Mouse (Mus musculus) testis, postnatal 14 days (tissue): ENCODE results near the gene Zmynd11.

Experiments
- DNase-seq: peaks from one replicate; pipeline ENCODE4 v3.0.0; 2021; ENCODE audit warnings: low spot score

The Zmynd11 gene

DNA sequence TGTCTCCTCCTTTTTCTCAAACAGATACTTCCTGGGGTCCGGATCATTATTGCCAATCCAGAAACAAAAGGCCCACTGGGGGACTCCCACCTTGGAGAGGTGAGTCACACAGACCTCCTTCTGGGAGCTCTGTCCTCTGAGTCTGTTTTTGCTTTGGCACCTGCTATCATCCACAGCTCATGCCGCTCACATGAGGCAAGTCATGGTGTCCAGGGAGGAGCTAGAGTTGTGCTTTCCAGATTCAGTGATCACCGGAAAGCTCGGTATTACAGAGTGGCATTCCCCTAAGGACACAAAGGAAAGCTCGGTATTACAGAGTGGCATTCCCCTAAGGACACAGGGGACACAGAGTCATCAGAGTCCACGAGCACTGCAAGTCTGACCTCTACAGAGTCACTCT, 108.5 kb downstream of the Zmynd11 start:
- DNase-seq, result no peak

DNA sequence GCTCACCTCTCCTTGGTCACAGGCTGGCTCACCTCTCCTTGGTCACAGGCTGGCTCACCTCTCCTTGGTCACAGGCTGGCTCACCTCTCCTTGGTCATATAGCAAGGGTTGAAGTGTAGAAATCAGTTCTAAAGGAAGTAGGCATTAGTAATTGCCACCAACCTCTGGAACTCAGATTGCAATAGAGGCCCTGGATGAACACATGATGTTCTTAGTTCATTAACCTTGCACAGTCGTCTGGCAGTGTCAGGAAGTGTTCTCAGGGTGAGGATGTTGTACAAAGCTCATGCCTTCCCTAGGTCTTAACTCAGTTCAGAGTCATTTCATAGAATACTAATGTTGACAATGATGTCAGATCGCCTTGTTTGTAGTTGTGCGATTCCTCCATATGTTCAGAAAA, 112.1 kb downstream of the Zmynd11 start:
- DNase-seq, result no peak

DNA sequence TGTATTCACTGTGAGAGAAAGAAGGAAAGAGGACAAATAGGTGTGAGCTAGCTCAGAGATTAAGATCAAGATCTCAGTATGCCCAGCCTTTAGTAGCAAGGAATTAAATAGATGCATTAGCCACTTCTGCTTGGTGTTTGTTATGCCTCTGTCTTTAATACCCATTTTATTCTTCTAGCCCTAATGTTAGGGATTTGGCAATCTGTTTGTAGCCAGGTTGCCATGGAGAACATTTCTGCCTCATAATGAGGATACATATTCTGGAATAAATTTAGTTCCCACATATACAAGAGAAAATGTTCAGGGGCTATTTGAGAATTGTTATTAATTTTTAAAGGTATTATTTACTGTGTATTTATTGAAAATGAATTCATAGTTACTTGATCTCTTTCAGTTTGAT, 114.5 kb downstream of the Zmynd11 start:
- DNase-seq, result no peak

DNA sequence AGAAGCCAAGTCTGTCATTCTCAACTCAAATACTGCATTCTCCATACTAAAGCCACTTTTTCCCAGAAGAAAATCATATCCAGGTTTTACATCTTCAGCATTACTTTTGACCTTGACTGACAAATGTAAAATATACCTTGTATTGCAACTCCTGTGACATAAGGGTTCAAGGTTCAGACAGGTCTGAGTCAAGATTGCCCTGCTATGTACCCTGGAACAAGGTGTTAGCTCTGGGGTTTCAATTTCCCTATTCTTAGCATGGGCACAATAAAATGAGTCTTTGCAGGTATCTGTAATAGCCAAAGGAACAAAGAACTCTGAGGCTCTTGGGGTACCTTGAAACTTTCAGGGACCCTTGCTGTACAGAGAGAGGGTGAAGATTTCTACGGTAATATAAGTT, 115.2 kb downstream of the Zmynd11 start:
- no peak for DNase-seq

DNA sequence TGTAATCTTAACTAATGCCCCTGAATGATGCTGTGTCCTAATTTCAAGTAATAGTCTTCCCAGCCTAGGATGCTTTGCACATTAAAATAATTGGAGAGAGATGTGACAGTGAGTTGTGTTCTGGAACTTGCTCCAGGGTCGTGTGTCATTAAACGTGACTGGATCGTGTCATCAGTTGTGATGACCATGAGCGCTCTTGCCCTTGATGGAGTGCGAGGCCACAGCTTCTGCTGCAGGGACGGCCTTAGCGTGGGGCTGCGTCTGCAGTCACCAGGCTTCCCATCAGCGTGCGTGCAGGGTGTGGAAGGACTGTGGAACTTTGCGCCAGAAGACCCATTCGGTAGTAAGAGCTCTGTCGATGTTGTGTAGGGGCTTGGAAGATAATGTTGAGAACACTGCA, 116.4 kb downstream of the Zmynd11 start:
- no peak for DNase-seq

DNA sequence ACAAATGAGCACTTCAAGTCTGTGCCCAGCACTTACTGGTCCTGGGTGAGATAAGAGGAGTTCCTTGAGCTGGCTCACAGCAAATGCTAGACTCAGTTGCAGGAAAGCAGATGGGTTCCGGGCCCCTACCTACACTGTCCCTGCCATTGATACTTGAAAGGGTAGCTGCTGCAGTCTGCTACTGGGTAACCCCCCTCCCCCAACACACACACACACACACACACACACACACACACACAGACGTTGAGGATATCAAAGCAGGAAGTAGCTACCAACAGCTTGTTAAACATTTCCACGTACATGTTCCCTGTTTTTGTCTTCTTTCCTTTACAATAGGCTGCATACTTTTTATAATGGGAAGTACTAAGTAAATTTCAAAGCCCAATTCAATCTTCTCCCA, 127.2 kb downstream of the Zmynd11 start:
- no peak for DNase-seq

DNA sequence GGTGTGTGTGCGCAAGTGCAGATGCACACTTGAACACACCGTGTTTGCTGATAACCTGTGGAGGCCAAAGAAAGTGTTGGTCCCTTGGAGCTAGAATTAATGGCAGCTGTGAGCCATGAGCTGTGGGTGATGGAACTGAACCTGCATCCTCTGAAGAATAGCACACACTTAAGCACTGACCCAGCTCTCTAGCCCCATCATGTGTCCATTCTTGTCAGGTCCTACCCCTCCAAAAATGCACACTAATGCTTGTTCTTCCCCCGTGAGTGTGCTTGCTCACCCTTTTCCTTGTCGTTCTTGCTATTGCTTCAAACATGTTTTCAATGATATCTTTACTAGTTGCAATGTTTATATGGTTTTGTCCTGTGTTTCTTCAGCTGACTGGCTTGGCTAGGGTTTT, 128.6 kb downstream of the Zmynd11 start:
- DNase-seq, result no peak

DNA sequence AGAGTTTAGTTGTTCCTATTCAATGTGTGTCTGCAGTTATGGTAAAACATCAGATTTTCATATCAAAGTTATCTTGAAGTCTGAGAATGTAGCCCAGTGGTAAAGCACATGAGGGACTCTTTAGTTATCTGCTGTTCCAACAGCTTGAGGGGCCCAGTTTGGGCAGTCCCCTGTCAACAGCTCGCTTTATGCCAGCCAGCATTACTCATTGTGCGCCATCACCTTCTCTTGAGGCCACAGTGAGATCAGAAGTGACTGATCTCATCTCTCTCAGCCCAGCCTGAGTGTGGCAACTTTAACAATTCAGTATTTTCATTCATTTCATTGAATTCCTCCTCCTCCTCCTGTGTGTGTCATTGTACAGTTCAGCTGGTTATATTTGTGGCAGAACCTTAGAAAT, 129.2 kb downstream of the Zmynd11 start:
- no peak for DNase-seq
